Mouse (Mus musculus) kidney, adult 18-20 months (tissue): Measurements from ENCODE around the gene Elp5.
"Not testable (repeated sequence)": the region's sequence is repeated elsewhere in the genome, so short reads cannot be mapped to it uniquely, and the experiment has no call there.

ENCODE experiments used
- DNase-seq: peaks from one replicate; pipeline ENCODE4 v3.0.0; 2021

Gene Elp5

DNA sequence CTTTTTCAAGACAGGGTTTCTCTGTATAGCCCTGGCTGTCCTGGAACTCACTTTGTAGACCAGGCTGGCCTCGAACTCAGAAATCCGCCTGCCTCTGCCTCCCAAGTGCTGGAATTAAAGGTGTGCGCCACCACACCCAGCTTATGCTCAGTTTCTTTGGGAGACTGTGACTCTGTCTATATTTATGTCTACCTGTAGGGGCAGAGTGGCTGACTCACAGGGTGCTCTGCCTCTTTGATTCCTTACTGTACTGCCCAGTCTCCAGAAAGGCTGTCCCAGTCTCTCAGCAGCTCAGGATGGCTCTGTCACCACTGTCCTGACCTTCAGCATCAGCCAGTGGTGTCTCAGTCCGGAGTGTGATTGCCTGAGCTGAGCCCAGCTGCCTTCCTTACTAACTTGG is 26.7 kb downstream of the Elp5 start:
- DNase-seq, result not testable (repeated sequence)

DNA sequence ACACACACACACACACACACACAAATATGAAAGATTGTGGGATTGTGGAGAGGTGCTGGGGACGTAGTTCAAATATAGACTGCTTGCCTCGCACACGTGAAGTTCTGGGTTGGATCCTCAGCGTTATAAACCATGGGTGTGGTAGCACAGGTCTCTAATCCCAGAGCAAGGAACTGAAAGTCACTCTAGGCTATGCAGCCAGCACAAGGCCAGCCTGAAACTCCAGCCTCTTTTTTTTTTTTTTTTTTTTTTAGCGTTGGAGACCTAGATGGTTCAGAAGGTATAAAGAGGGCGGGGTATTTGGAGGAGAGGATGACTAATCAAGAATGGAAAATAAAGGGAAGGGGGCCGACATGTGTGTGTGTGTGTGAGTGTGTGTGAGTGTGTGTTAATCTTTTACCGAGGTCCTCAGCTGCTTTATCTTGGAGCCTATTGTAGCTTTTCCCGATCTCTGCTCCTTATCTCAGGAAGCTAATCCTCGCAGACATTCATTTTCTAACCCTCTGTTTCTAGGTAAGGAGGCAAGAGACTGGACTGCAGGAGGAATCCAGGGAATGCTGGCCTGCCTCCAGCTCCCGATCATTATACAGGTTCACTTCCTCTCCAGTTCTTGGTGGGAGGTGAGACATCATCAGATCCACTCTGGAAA is 28.9 kb downstream of the Elp5 start:
- no peak for DNase-seq

DNA sequence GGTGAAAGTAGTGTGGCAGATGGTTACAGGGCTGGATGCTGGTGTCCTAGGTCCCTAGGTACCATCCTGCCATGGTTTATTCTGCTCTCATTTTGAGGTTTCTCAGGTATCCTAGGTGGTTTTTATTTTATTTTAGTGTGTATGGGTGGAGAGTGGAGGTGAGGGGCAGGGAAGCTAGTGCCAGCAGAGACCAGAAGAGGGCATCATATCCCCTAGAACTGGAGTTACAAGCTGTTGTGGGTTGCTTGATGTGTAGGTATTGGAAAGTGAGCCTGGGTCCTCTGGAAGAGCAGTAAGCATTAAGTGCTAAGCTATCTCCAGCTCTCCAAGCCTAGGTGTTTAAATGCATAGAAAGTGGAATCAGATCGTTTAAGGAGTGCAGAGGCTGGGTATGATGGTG is 30.0 kb downstream of the Elp5 start:
- no peak for DNase-seq

DNA sequence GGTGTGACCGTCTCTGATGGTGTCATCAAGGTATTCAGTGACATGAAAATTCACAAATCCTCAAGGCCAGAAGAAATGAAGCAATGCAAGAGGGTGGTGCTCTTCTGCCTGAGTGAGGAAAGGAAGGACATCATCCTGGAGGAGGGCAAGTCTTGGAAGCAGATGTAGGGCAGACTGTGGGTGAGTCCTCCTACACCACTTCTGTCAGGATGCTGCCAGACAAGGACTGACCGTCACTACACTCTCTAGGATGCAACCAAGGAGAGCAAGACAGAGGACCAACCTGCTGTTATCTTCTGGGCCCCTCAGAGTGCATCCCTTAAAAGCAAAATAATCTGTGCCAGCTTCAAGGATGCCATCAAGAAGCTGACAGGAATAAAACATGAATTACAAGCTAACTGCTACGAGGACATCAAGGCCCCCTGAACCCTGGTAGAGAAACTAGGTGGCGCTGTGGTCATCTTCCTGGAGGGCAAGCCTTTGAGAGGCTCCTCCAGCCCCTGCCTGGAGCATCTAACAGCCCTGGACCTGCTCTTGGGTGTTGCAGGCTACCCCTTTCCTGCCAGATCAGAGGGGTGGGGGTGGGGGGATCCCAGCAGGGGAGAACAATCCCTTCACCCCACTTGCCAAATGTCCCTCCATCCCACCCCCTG is 31.4 kb downstream of the Elp5 start:
- DNase-seq, result no peak

DNA sequence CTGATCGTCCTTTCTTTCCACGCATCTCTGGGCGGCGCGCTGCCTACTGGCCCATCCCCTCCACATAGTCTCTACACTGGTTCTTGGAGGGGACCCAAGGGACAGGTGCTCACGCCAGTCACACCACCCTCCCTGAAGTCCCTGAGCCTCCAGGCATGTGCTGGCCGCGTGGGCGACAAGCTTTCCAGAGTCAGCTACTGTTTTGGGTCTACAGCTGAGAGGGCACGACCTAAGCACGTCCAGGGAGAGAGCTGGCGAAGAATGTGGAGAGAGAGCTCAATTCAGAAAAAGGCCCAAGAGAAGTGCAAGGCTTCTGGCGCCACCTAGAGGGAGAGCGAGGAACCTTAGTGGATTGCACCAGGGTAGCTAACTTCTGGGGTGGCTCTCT is 33.6 kb downstream of the Elp5 start:
- DNase-seq, result peak; percentile 91

DNA sequence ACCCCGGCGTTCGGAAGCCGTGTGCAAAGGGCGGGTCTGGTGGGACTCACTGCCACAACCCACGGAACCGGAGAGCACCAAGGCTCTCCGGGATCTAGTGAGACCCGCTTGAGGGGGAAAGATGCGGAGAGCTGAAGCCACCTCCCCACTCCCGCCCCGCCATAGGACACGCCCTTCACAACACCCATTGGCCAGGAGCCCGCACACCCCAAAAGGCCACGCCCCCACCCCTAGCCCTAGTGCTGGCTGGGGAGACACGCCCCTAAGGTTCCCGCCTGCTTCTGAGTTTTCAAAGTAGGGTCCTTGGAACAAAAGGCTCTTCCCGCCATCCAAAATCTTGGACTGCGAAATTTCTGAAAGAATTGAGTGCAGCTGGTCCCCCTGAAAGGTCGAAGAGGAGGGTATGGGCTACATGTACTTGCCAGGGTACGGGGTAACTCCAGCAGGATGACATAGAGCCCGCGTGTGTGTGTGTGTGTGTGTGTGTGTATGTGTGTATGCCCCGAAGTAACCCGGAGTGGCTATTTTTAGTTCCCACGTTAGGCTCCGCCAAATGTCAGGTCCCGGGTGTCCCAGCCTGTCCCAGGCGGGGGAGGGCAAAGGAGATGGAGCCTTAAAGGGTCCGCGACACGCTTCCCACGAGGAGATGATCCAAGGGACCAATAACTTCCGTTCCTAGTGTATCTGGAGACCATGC is 34.1 kb downstream of the Elp5 start, which contains the start of gene Slc2a4:
Gene Slc2a4, minus strand, starts transcription at position 123 of the 697 bp plus-strand sequence.
- peak; percentile 91 for DNase-seq

DNA sequence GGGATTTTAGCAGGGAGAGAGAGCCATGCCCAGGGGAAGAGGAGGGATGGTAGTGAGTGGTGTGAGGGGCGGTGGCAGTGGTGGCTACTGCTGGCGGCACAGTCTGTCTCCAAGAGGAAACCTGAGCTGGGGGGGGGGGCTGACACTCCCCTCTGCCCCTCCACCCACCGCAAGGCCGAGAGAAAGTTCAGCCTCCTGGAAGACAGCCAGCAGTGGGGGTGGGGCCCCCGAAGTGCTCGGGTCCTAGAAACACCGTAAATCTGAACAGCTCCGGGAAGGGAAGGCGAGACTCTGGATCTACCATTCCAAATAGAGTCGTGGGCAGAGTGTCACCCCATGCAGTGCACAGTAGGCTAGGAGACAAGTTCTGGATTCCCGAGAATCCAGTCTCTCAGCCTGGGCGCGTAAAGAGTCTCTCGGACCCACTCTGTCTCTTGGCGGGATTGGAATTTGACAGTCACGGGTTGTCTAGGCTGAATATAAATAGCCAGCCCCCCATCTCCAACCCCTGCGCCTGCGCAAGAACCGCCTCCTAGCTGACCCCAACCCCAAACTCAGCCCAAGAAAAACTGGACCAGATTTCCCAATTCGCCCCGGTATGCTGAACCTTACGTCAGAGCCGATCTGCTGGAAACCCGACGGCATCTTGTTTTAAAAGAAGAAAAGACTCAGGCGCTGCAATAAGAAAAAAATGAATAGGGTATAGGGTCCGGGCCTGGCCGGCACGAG is 34.8 kb downstream of the Elp5 start:
- peak; percentile 63 for DNase-seq

DNA sequence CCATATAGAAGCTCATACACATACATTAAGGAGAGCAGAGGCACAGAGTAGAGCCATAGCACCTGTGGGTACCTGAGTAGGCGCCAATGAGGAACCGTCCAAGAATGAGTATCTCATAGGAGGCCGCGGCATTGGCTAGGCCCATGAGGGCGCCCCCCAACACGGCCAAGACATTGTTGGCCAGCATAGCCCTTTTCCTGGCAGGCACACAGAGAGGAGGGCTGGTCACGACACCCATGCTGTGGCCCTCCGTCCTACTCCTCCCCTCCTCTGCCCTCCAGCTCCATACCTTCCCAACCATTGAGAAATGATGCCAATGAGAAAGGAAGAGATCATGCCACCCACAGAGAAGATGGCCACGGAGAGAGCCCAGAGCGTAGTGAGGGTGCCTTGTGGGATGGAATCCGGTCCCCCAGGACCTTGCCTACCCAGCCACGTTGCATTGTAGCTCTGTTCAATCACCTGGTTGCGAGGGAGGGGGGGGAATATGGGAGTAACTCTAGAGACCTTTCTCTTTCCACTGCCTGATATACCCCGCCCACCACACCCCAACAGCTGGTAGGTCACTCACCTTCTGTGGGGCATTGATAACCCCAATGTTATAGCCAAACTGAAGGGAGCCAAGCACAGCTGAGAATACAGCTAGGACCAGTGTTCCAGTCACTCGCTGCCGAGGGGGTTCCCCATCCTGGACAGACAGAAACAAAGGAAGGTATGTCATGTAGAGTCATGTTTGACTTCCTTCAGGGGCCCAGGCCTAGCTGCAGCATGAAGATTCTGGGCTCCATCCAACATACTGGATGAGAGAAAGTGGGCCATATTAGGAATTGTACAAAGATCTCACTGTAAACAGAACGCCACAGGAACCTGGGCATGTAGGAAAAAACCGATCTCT is 36.1 kb downstream of the Elp5 start:
- no peak for DNase-seq

DNA sequence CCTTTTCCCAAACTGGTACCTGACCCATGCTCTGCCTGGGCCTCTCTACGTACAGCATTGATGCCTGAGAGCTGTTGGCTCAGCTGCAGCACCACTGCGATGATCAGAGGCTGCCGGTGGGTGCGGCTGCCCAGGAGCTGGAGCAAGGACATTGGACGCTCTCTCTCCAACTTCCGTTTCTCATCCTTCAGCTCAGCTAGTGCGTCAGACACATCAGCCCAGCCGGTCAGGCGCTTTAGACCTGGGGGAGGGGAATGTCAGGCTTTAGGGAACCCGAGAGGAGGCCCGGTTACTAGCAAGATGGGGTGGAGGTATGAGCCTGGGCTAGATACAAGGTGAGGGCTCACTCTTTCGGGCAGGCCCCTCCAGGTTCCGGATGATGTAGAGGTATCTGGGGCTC is 37.1 kb downstream of the Elp5 start:
- DNase-seq, result no peak

DNA sequence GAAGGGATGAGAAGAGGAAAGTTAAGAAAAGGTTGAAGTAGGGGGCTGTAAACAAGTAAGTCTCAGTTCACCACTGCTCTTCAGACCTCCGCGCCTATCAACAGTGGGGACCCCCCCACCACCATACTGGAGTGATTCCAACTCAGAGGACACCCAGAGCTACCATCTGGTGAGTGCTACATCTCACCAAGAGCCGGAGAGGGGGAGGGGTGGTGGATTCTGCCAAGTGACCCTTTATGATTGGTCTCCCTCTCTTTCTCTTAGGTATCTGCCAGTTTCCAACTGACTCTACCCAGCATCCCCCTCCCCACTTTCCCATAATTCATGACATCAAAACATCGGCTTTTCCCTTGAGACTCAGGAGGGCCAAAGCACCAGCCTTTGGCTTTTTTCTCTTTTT is 41.4 kb downstream of the Elp5 start:
- DNase-seq, result no peak

DNA sequence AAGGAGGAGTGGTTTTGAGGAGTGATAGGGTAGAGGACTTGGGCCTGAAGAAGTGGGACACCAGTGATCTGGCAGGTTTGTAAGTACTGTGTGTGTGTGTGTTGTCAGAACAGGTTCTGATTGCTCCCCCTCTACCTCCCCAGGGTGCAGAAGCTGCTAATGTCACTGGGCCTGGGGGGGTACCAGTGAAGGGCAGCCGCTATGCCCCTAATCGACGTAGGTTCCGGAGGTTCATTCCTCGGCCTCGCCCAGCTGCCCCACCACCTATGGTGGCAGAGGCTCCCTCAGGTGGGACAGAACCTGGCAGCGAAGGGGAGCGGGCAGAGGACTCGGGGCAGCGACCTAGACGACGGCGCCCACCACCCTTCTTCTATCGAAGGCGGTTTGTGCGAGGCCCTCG is 42.6 kb downstream of the Elp5 start:
- no peak for DNase-seq

DNA sequence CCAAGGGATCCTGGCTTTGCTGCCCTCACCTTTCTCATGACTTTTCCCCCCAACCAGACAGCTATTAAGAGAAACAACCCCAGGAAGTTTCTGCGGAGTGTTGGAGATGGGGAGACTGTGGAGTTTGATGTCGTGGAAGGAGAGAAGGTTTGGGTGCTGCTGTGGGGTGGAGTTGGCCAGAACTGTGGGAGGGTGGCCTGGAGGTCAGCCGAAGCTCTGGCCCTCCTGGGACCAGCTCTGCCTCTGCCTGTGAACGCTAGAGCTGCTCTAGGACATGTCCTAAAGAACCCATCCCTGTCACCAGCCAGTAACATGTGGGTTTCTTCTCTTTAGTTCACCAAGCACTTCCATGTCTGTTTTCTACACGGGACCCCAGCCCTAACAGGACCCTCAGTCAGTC is 43.1 kb downstream of the Elp5 start:
- DNase-seq, result no peak

DNA sequence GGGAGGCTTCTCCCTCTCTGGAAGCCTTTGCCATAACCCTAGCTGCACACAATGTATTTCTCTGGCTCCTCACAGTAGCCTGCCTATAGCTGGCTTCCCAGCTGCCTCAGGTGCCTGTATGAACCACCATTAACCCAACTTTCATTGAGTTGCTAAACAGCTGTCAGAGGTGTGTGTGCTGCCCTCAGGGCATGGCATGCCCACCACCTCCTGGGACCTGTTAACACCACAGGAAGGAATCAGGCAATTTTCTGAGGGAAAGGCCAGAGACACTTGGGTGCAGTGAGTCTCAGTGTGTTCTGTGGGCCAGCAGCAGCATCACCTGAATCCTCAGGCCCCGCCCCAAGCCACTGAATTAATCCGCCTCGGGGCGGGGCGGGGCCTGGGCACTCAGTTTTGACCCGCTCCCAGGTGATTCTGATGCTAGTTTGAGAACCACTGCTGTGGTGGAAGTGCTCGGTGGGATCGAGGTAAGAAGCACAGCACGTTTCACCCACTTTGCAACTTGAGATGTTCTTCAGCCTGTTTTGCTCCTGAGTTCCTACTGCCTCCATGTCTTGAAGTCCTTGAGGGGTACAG is 43.8 kb downstream of the Elp5 start:
- peak; percentile 43 for DNase-seq

DNA sequence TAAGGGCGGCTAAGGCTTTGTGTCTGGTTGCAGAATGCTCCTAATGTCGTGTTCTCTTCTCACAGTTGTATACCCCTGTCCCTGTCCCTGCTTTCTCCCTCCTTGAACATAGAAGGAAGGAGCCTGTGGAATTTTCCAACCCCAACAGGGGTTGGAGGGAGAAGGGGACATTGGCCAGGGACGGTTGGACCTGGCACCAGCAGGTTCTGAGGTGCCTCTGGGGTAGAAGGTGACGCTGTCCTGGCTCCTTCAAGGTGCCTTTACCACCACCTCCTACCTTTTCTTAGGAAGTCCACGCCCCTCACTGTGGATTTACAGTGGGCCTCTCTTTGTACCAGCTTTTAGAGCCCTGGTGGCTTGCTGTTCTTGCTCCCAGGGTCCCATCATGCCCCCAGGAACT is 44.5 kb downstream of the Elp5 start:
- DNase-seq, result peak; percentile 33

DNA sequence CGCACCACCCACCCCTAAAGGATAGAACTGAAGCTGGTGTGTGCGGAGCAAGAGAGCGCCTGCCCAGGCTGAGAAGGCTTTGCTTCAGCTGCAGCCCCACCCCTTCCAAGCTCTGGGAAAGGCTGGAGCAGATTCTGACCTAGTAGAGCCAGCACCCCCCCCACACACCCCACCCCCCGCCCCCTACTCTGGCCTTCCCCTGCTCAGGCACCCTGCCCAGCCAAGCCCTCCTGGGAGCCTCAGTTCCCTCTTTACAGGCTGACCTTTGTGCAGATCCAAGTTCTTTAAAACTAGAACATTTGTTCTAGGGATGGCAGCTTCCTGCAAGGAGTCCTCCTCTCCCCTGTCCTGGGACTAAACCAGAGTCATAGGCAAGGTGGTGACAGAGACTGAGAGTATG is 44.9 kb downstream of the Elp5 start:
- DNase-seq, result peak; percentile 36

DNA sequence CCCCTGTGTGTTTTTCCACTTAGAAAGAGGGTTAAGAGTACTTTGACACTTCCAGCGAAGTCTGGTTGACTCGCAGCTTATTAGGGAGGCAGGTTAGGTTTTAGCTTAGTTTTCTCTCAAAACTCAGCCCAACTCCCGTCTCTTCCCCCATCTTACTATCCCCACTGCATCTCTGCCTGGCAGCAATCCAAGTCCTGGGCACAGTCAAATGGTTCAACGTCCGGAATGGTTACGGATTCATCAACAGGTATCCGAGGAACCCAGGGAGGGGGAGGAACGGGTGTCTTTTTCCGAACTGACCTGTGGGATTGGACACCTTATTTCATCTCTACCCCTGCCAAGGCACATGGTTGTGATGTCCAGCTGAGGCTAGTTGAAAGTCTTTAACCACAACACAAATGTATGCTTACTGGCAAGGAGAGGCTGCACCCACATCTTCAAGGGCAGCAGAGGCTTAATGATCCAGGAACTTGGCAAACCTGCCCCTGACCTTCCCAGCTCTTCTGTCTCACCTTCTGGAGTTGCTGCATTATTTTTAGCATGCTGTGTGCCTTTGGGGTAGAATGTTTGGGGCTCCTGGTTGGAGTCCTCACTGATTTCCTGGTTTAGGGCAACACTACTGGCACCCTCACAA is 45.5 kb downstream of the Elp5 start:
- peak; percentile 59 for DNase-seq

DNA sequence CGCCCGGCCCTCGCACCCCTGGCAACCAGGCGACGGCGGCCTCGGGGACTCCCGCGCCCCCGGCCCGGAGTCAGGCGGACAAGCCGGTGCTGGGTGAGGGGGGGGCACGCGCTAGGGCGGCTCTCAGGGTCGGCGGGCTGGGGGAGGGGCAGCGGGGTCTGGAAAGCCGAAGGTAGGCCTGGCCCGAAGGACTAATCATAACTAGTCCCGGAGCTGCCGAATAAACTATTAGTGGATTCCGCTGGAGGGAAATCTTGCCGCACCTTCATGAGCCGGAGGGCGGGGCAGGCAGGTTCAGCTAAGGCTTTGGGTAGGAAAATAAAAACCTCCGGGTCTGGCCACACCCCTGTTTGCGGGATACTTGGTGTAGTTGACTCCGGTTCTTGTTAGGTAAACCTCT is 46.2 kb downstream of the Elp5 start:
- peak; percentile 48 for DNase-seq

DNA sequence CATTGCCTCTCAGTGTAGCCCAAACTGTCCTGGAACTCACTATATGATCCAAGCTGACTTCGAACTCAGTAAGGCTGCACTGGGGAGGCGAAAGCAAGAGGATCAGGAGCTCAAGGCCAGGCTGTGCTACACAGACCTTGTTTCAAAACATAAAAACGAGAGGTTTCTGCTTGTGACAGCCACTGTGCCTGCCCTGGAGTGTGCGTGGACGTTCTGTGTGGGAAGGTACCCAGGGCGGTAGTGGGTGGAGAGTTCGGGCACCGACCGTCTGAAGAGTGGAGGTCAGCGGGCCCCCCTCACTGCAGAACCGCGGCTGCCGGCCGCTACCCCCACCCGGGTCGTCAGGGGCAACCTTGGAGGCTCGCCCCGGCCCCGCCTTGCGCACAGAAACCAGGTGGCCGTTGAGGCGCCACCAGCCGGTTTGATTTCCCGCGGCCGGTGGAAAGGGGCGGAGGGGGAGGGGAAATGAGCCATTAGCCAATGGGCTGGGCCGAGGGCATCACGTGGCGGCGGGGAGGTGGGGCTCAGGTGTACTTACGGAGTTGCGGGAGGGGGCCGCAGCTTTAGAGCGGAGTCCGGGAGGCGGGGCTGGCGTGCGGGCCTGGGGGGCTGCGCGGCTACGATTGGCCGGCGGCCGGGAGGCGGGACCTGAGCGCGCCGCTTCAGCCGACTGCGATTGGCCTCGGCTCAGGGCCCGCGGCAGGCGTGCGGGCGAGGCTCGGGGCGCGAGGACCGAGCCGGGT is 47.0 kb downstream of the Elp5 start, which contains the start of gene Ybx2:
Gene Ybx2, plus strand, starts transcription at position 660 of the 743 bp plus-strand sequence.
- DNase-seq, result peak; percentile 89

DNA sequence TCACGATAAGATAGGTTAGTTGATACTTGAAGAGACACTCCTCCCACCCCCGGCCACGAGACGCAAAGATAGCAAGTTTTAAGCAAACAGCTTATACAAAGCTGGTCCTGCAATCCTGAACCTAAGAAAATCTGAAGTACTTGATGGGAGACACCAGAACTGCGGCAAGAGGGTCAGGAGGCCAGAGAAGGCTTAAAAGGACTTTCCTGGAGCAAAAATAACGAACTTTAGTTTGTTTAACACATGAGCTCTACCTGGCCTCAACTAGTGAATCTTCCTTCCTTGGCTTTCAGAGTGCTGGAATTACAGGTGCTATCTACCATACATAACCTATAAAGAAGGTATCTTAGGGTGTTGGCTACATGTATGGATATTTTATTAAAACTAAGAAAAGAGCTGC is 47.6 kb downstream of the Elp5 start:
- DNase-seq, result no peak

DNA sequence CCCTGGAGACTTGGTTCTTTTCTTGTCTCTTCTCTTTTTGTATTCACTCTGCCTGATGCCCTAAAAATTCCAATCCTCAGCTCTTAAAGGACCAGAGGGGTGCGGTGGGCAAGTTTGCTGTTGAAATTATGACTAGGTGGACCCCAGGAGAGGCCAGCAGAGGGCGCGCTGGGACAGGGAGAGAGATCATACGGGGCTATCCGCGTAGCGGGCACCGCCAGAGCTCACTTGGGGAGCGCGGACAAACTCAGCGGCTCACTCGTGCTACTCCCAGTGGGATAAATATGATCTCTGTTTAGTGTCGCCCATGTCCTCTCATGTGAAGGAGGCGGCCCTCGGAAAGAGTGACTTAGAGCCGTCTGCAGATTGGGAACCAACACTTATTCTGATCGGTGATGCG is 48.1 kb downstream of the Elp5 start:
- peak; percentile 93 for DNase-seq

DNA sequence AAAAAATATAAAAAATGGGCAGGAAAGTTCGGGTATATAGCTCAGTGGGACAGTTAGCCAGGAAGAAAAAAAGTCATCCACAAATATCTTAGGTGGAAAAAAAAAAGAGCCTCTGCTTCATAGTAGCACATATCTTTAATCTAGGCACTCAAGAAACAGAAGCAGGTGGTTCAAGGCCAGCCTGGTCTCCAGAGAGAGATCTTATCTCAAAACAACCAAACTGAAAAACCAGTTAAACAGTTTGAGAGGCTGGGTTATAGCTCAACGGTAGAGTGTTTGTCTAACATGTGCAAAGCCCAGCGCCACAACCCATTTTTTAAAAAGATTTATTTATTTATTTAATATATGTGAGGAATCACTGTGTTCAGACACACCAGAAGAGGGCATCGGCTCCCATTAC is 49.3 kb downstream of the Elp5 start:
- DNase-seq, result no peak
